Mouse (Mus musculus) midbrain, embryonic 16.5 days (tissue): Measurements from ENCODE around the gene Gprin2. TPM values are rescaled to one million over a fixed set of nuclear protein-coding genes. Genes with fewer than 3 reads are reported as not detected.

Experiments used
- ATAC-seq: fragments of 200-750 bp; cut with Nextera tagmentation; 2 replicates; pipeline ENCODE4 v1.8.0; 2017; ENCODE audit warnings: moderate TSS enrichment
- H3K27ac ChIP-seq: fragments of 300-500 bp; sonication (generic); 2 replicates; pipeline ENCODE4 v1.5.1; 2014; ENCODE audit warnings: mild to moderate bottlenecking, low read length, mixed read lengths
- H3K27me3 ChIP-seq: fragments of 300-500 bp; sonication (generic); 2 replicates; pipeline ENCODE4 v1.6.1; 2014; ENCODE audit warnings: low read depth, low read length, mixed read lengths; ENCODE audit not compliant: control insufficient read depth, insufficient read depth
- H3K36me3 ChIP-seq: fragments of 300-500 bp; sonication (generic); 2 replicates; pipeline ENCODE4 v1.6.1; 2014; ENCODE audit warnings: mild to moderate bottlenecking, low read length, moderate library complexity, mixed read lengths; ENCODE audit not compliant: control insufficient read depth, insufficient read depth
- H3K4me1 ChIP-seq: fragments of 300-500 bp; sonication (generic); 2 replicates; pipeline ENCODE4 v1.6.1; 2014; ENCODE audit warnings: mild to moderate bottlenecking, low read length, mixed read lengths; ENCODE audit not compliant: control insufficient read depth, insufficient read depth
- H3K4me2 ChIP-seq: fragments of 300-500 bp; sonication (generic); 2 replicates; pipeline ENCODE4 v1.6.1; 2014; ENCODE audit warnings: mild to moderate bottlenecking, low read length, mixed read lengths
- H3K4me3 ChIP-seq: fragments of 300-500 bp; sonication (generic); 2 replicates; pipeline ENCODE4 v1.5.1; 2014; ENCODE audit warnings: low read depth, mild to moderate bottlenecking, low read length, moderate library complexity, mixed read lengths
- H3K9ac ChIP-seq: fragments of 300-500 bp; sonication (generic); 2 replicates; pipeline ENCODE4 v1.6.1; 2014; ENCODE audit warnings: low read depth, low read length, mixed read lengths
- H3K9me3 ChIP-seq: fragments of 300-500 bp; sonication (generic); replicated peaks from 2 replicates; pipeline ENCODE4 v1.6.1; 2014; ENCODE audit warnings: mild to moderate bottlenecking, low read length, mixed read lengths; ENCODE audit not compliant: control insufficient read depth, poor library complexity, severe bottlenecking
- WGBS: fragments of 180-500 bp; shearing (Covaris S2); extraction: QIAGEN DNeasy Blood & Tissue Kit; methylation state at CpG from one replicate; pipeline ENCODE4 v1.1.7; 2014; 5-methylcytosine and 5-hydroxymethylcytosine counted together
- polyA plus RNA-seq: library from polyadenylated mRNA; unstranded; fragments of >200 nt; fragmentation: Nextera tagmentation; extraction: Ambion mirVana; gene quantifications from 2 replicates; pipeline ENCODE4 v1.2.1, GENCODE M21; 2015

Gprin2 gene
- polyA plus RNA-seq, 1 experiment from 2014 or later, result 8.7 TPM

GRCm38 (mm10) chr14:34227981-34228380 is 26.5 kb upstream of the Gprin2 start:
- Histone ChIP-seq H3K9me3 (no peaks in the 10 kb centered on the region), H3K27me3 (no peaks in the 10 kb centered on the region), H3K9ac (no peak overlapping the region), H3K4me3 (no peak overlapping the region), H3K4me2 (no peak overlapping the region), H3K4me1 (no peaks in the 10 kb centered on the region), H3K36me3 (no peaks in the 10 kb centered on the region), H3K27ac (no peak overlapping the region)
- no peak for ATAC-seq
- WGBS, result 85% methylated on average over 12 of the region's 12 CpGs

GRCm38 (mm10) chr14:34226566-34226965 is 25.1 kb upstream of the Gprin2 start:
- no peak overlapping the region for H3K4me2 ChIP-seq
- H3K4me3 ChIP-seq, result no peak overlapping the region
- no peaks in the 10 kb centered on the region for H3K27me3 ChIP-seq
- no peaks in the 10 kb centered on the region for H3K36me3 ChIP-seq
- H3K4me1 ChIP-seq, result no peaks in the 10 kb centered on the region
- H3K9ac ChIP-seq, result no peak overlapping the region
- no peak overlapping the region for H3K27ac ChIP-seq
- 84% methylated on average over 4 of the region's 4 CpGs for WGBS
- H3K9me3 ChIP-seq, result no peaks in the 10 kb centered on the region
- no peak for ATAC-seq

GRCm38 (mm10) chr14:34225986-34226385 is 24.5 kb upstream of the Gprin2 start:
- WGBS, result 85% methylated on average over 9 of the region's 9 CpGs
- Histone ChIP-seq H3K36me3 (no peaks in the 10 kb centered on the region), H3K4me2 (no peak overlapping the region), H3K4me3 (no peak overlapping the region), H3K9me3 (no peaks in the 10 kb centered on the region), H3K9ac (no peak overlapping the region), H3K27me3 (no peaks in the 10 kb centered on the region), H3K4me1 (no peaks in the 10 kb centered on the region), H3K27ac (no peak overlapping the region)
- no peak for ATAC-seq

GRCm38 (mm10) chr14:34223362-34223898 is 22.0 kb upstream of the Gprin2 start:
- Histone ChIP-seq H3K36me3 (no peaks in the 10 kb centered on the region), H3K4me3 (no peak overlapping the region), H3K4me2 (no peak overlapping the region), H3K4me1 (peaks cover 4% of the 10 kb centered on the region), H3K27ac (no peak overlapping the region), H3K9ac (no peak overlapping the region), H3K9me3 (no peaks in the 10 kb centered on the region), H3K27me3 (peaks cover 16% of the 10 kb centered on the region; the same call in 1 of the 2 replicates)
- 74% methylated on average over 5 of the region's 5 CpGs for WGBS
- ATAC-seq, result no peak

GRCm38 (mm10) chr14:34221416-34222077 is 20.1 kb upstream of the Gprin2 start:
- Histone ChIP-seq H3K4me2 (no peak overlapping the region), H3K27me3 (peaks cover 16% of the 10 kb centered on the region; the same call in 1 of the 2 replicates), H3K4me1 (peaks cover 4% of the 10 kb centered on the region), H3K9me3 (no peaks in the 10 kb centered on the region), H3K9ac (no peak overlapping the region), H3K27ac (no peak overlapping the region), H3K36me3 (no peaks in the 10 kb centered on the region), H3K4me3 (no peak overlapping the region)
- no peak for ATAC-seq
- WGBS, result 73% methylated on average over 5 of the region's 5 CpGs

- Histone ChIP-seq H3K36me3 (no peaks in the 10 kb centered on the region), H3K4me2 (no peak overlapping the region), H3K27me3 (peaks cover 16% of the 10 kb centered on the region; the same call in 1 of the 2 replicates), H3K27ac (no peak overlapping the region), H3K9me3 (no peaks in the 10 kb centered on the region), H3K4me1 (peaks cover 4% of the 10 kb centered on the region), H3K4me3 (no peak overlapping the region), H3K9ac (no peak overlapping the region)
- WGBS, result 83% methylated on average over 5 of the region's 5 CpGs
- ATAC-seq, result no peak
Measured at GRCm38 (mm10) chr14:34220426-34220825, 19.0 kb upstream of the Gprin2 start.

GRCm38 (mm10) chr14:34219786-34220198 is 18.3 kb upstream of the Gprin2 start:
- Histone ChIP-seq H3K9ac (0 out of 2 replicates have a peak overlapping the region, but pooled peaks have one; percentile 31), H3K9me3 (no peaks in the 10 kb centered on the region), H3K4me2 (peak overlapping the region; percentile 51), H3K4me1 (peaks cover 4% of the 10 kb centered on the region), H3K4me3 (peak overlapping the region; percentile 25), H3K27ac (no peak overlapping the region), H3K27me3 (peaks cover 16% of the 10 kb centered on the region; the same call in 1 of the 2 replicates), H3K36me3 (no peaks in the 10 kb centered on the region)
- ATAC-seq, result no peak
- 7% methylated on average over 29 of the region's 29 CpGs for WGBS

- H3K27me3 ChIP-seq, result peaks cover 16% of the 10 kb centered on the region; the same call in 1 of the 2 replicates
- H3K36me3 ChIP-seq, result no peaks in the 10 kb centered on the region
- no peaks in the 10 kb centered on the region for H3K9me3 ChIP-seq
- peak within 1 kb of the TSS; percentile 51 for H3K4me2 ChIP-seq
- 0 out of 2 replicates have a peak within 1 kb of the TSS, but pooled peaks have one; percentile 31 for H3K9ac ChIP-seq
- no peak for ATAC-seq
- WGBS, result 78% methylated on average over 6 of the region's 6 CpGs
- H3K4me1 ChIP-seq, result peaks cover 4% of the 10 kb centered on the region
- H3K4me3 ChIP-seq, result peak within 1 kb of the TSS; percentile 25
- no peak within 1 kb of the TSS for H3K27ac ChIP-seq
Measured at GRCm38 (mm10) chr14:34219295-34219694, 17.8 kb upstream of the Gprin2 start, which contains the start of gene Syt15. Gene Syt15 (plus strand): TSS chr14:34219595.

GRCm38 (mm10) chr14:34215451-34216127 is 14.1 kb upstream of the Gprin2 start:
- no peaks in the 10 kb centered on the region for H3K36me3 ChIP-seq
- peaks cover 13% of the 10 kb centered on the region; the same call in 1 of the 2 replicates for H3K27me3 ChIP-seq
- no peak overlapping the region for H3K27ac ChIP-seq
- peaks cover 4% of the 10 kb centered on the region for H3K4me1 ChIP-seq
- H3K9ac ChIP-seq, result no peak overlapping the region
- no peak for ATAC-seq
- no peaks in the 10 kb centered on the region for H3K9me3 ChIP-seq
- no peak overlapping the region for H3K4me2 ChIP-seq
- 65% methylated on average over 6 of the region's 6 CpGs for WGBS
- no peak overlapping the region for H3K4me3 ChIP-seq
